Mouse (Mus musculus) splenic B cell, adult 2 months (primary cell): ENCODE measurements around the gene Asap3.
A peak's percentile ranks its signal among the peaks of the same experiment; 100 is the strongest.

Experiments
- DNase-seq: peaks from one replicate; pipeline ENCODE4 v3.0.0-alpha.2; 2011; ENCODE audit warnings: low read depth, low spot score
- H3K27me3 ChIP-seq: 2 replicates; pipeline ENCODE4 v1.6.1; 2012; ENCODE audit warnings: mild to moderate bottlenecking, low read length, moderate library complexity, mixed read lengths; ENCODE audit not compliant: control insufficient read depth, poor library complexity, insufficient read depth, severe bottlenecking
- H3K36me3 ChIP-seq: 2 replicates; pipeline ENCODE4 v1.6.1; 2012; ENCODE audit warnings: mild to moderate bottlenecking, low read length, moderate library complexity, mixed read lengths; ENCODE audit not compliant: control insufficient read depth, poor library complexity, insufficient read depth, severe bottlenecking

Gene Asap3

GRCm38 (mm10) chr4:136281611-136282010 lies 75.4 kb downstream of the Asap3 start:
- DNase-seq: no peak

DNA sequence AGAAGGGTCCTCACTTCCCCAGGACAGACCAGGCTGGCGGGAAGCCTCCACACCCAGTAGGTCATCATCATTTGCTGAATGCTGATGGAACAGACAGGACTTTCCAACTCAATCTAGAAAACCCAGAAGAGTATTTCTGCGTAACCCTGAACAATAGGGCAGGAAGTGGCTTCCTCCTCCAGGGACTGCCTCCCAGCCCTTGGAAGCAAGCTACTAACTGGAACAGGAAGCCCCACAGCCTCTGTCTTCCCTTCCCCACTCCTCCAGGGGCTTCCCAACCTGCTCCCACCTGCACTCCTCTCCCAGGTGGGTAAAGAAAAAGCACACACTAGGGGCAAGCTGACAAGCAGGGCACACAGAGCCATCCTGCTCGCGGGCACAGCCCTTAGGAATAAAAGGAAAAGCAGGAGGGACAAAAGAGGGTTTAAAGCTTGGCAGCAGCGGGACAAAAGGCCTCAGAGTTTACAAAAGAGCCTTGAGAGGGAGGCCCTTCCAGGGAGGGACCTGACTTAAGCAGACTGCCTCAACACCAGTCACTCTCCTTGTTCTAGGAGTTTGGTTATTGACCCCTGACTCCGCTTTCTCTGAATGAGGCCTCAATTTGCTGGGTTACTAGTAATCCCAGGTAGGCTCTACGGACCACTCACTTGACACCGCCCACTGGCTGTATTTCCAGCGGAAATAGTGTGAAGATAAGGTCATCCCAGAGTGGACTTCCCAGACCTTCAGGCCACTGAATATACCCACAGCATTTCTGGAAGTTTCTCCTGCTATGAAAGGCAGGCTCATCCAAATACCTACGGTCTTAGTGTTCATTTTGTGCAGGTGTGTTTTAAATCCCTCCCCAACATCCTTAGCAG lies 76.7 kb downstream of the Asap3 start:
- no peaks in the 10 kb centered on the region for H3K27me3 ChIP-seq
- DNase-seq: no peak
- H3K36me3 ChIP-seq: no peaks in the 10 kb centered on the region

More at GRCm38 (mm10) chr4:136281611-136282010, 75.4 kb downstream of the Asap3 start:
- Histone ChIP-seq H3K27me3 (no peaks in the 10 kb centered on the region), H3K36me3 (no peaks in the 10 kb centered on the region)

- H3K36me3 ChIP-seq: no peaks in the 10 kb centered on the region
- no peak for DNase-seq
- H3K27me3 ChIP-seq: no peaks in the 10 kb centered on the region
These were observed 77.6 kb downstream of the Asap3 start for GRCm38 (mm10) chr4:136283783-136284182.

- no peak for DNase-seq
- H3K27me3 ChIP-seq: no peaks in the 10 kb centered on the region
- no peaks in the 10 kb centered on the region for H3K36me3 ChIP-seq
These were observed 78.3 kb downstream of the Asap3 start, which contains the start of gene Zfp46 for GRCm38 (mm10) chr4:136284455-136284854. Gene Zfp46, plus strand, starts transcription at chr4:136284683.

- no peak for DNase-seq
- Histone ChIP-seq H3K36me3 (peaks cover 2% of the 10 kb centered on the region; the same call in 1 of the 2 replicates), H3K27me3 (no peaks in the 10 kb centered on the region)
These were observed 78.7 kb downstream of the Asap3 start for GRCm38 (mm10) chr4:136284891-136285290.

- peaks cover 6% of the 10 kb centered on the region for H3K36me3 ChIP-seq
- H3K27me3 ChIP-seq: no peaks in the 10 kb centered on the region
- DNase-seq: peak; percentile 89
These were observed 79.2 kb downstream of the Asap3 start for GRCm38 (mm10) chr4:136285348-136285810.

DNA sequence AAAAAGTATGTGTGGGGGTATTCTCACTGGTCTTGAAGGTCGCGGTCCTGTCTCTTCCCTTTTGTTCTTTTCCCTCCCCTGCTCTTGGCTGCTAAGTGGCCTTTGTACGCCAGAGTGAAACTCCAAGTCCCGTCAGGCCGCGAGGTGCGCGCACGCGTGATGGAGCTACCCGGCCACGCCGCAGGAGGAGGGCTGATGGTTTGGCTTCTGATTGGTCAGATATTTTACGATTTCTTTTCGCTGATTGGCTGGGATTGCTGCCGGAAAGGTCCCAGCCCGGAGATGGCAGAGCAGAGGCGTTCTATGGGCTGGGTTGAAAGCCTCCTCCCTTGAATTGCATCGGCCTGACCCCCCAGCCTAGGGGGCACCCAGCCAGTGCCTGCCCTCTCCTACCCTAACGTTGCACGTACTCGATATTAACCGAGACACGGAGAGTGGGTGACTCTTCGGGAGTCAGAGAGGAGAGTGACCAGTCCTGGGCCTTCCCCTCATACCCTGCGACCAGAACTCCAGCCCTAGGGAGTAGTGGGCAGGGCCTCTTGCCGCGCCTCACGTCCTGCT lies 79.7 kb downstream of the Asap3 start:
- H3K36me3 ChIP-seq: peaks cover 8% of the 10 kb centered on the region
- DNase-seq: peak; percentile 96
- no peaks in the 10 kb centered on the region for H3K27me3 ChIP-seq

DNA sequence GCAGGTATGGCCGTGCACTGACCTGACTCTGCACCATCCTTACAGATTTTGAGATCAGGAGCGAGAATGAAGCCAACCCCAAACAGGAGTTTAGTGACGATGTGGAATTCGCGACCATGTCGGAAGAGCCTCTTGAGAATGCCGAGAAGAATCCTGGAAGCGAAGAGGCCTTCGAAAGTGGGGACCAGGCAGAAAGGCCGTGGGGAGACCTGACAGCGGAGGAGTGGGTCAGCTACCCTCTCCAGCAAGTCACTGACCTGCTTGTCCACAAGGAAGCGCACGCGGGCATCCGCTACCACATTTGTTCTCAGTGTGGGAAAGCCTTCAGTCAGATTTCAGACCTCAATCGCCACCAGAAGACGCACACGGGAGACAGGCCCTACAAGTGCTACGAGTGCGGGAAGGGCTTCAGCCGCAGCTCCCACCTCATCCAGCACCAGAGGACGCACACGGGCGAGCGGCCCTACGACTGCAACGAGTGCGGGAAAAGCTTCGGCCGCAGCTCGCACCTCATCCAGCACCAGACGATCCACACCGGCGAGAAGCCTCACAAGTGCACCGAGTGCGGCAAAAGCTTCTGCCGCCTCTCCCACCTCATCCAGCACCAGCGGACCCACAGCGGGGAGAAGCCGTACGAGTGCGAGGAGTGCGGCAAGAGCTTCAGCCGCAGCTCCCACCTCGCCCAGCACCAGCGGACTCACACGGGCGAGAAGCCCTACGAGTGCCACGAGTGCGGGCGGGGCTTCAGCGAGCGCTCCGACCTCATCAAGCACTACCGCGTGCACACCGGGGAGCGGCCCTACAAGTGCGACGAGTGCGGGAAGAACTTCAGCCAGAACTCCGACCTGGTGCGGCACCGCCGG lies 84.0 kb downstream of the Asap3 start:
- H3K27me3 ChIP-seq: no peaks in the 10 kb centered on the region
- no peak for DNase-seq
- peaks cover 10% of the 10 kb centered on the region for H3K36me3 ChIP-seq

DNA sequence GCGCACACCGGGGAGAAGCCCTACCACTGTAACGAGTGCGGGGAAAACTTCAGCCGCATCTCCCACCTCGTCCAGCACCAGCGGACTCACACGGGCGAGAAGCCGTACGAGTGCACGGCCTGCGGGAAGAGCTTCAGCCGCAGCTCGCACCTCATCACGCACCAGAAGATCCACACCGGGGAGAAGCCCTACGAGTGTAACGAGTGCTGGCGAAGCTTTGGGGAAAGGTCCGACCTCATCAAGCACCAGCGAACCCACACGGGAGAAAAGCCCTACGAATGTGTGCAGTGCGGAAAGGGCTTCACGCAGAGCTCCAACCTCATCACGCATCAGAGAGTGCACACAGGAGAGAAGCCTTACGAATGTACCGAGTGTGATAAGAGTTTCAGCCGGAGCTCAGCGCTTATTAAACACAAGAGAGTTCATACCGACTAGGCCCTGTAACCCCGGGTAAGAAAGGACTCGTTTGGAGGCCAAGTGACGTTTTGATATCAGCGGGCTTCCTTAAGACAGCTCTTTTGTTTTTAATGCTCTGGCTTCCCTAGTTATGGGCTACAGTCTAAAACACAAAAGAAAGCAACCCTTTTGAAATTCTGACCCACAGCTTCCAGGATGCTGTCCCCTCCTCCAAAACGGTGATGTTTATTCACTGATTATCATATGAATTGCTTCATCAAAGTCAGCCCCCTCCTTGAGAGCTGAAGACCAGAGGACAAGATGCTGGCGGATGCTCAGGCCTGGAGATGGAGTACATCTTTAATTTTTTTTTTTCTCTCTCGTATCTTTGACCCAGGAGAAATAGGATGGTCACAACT lies 84.8 kb downstream of the Asap3 start:
- DNase-seq: no peak
- H3K36me3 ChIP-seq: peaks cover 10% of the 10 kb centered on the region
- no peaks in the 10 kb centered on the region for H3K27me3 ChIP-seq

DNA sequence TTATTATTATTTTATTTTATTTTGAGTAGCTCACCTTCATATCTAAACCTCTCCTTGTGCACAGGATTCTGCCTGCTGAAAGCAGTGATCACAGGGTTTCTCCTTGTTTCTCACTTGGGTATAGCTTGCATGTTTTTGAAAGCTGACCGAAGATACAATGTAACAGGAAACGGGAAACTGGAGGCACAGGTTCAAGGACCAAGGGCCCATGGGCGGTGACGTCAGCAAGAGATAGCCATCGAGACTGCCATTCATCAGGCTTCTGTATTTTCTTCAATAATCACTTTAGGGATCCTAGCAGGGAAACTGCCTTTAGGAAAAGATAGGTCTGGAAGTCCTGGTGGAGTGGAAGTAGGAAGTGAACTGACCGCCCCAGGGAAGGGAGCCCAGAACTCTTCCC lies 85.5 kb downstream of the Asap3 start:
- H3K36me3 ChIP-seq: peaks cover 10% of the 10 kb centered on the region
- no peaks in the 10 kb centered on the region for H3K27me3 ChIP-seq
- no peak for DNase-seq
